Mouse (Mus musculus) heart, embryonic 10.5 days (tissue): ENCODE data around the gene Dlx3. TPM values are rescaled to one million over a fixed set of nuclear protein-coding genes. Genes with fewer than 3 reads are reported as not detected.

Experiments
- DNase-seq: peaks from one replicate; pipeline ENCODE4 v3.0.0-alpha.2; 2017; ENCODE audit warnings: low spot score
- H3K27ac ChIP-seq: fragments of 300-500 bp; sonication (generic); 2 replicates; pipeline ENCODE4 v1.5.1; 2016; ENCODE audit warnings: mild to moderate bottlenecking
- H3K27me3 ChIP-seq: fragments of 300-500 bp; sonication (generic); 2 replicates; pipeline ENCODE4 v1.6.1; 2016; ENCODE audit warnings: mild to moderate bottlenecking; ENCODE audit not compliant: poor library complexity, insufficient read depth, severe bottlenecking
- H3K36me3 ChIP-seq: fragments of 300-500 bp; sonication (generic); 2 replicates; pipeline ENCODE4 v1.6.1; 2016; ENCODE audit warnings: mild to moderate bottlenecking, moderate library complexity
- H3K4me1 ChIP-seq: fragments of 300-500 bp; sonication (generic); 2 replicates; pipeline ENCODE4 v1.6.1; 2016; ENCODE audit warnings: mild to moderate bottlenecking
- H3K4me3 ChIP-seq: fragments of 300-500 bp; sonication (generic); 2 replicates; pipeline ENCODE4 v1.5.1; 2016; ENCODE audit warnings: mild to moderate bottlenecking, moderate library complexity
- H3K9me3 ChIP-seq: fragments of 300-500 bp; sonication (generic); 2 replicates; pipeline ENCODE4 v1.6.1; 2016; ENCODE audit warnings: mild to moderate bottlenecking, moderate library complexity
- WGBS: fragments of 180-500 bp; shearing (Covaris S2); methylation state at CpG from one replicate; pipeline ENCODE4 v1.1.7; 2016; 5-methylcytosine and 5-hydroxymethylcytosine counted together
- polyA plus RNA-seq: library from polyadenylated mRNA; unstranded; fragments of >200 nt; fragmentation: Nextera tagmentation; extraction: Ambion mirVana; gene quantifications from 2 replicates; pipeline ENCODE4 v1.2.1, GENCODE M21; 2016

The Dlx3 gene
- polyA plus RNA-seq, 1 experiment from 2014 or later: 3.2 TPM

DNA sequence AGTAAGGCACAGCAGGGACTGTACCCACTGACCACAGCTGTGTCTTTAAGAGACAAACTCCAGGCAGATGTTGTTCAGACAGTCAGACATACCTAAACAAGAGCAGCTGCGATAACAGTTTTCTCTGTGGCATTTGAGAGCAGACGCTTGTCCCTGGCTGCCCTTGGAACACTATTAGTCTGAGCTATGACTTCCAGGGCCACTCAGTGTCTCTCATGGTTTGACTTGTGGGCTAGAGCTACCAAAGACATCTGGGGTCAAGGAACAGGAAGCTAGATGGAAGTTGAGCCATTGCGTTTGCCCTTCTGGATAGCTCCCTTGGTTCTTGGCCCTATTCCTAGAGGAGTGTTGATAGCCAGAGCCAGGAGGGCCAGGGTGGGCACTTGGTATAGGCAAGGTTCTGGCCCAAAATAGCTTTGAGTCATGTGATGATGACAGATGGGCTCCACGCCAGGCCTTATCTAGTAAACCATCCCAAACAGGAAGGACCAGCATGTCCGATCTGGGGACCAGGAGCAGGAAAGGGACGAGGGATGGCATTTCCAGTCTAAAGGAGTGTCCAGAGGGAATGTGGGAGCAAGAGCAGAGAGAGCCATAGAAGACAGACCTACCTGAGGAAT, 40.6 kb upstream of the Dlx3 start:
- WGBS: 20% methylated on average over 6 of the region's 6 CpGs
- Histone ChIP-seq H3K4me3 (no peak overlapping the region), H3K36me3 (no peaks in the 10 kb centered on the region), H3K4me1 (peaks cover 61% of the 10 kb centered on the region), H3K27me3 (peaks cover 51% of the 10 kb centered on the region), H3K9me3 (no peaks in the 10 kb centered on the region), H3K27ac (peak overlapping the region; percentile 53; the same call in 1 of the 2 replicates)
- DNase-seq: no peak

- H3K4me3 ChIP-seq: no peak overlapping the region
- no peaks in the 10 kb centered on the region for H3K36me3 ChIP-seq
- DNase-seq: no peak
- H3K27ac ChIP-seq: peak overlapping the region; percentile 11; the same call in 1 of the 2 replicates
- no peaks in the 10 kb centered on the region for H3K9me3 ChIP-seq
- WGBS: 85% methylated on average over 6 of the region's 6 CpGs
- peaks cover 57% of the 10 kb centered on the region for H3K4me1 ChIP-seq
- H3K27me3 ChIP-seq: peaks cover 37% of the 10 kb centered on the region
Measured at GRCm38 (mm10) chr11:95080783-95081182, 39.1 kb upstream of the Dlx3 start.

- Histone ChIP-seq H3K9me3 (no peaks in the 10 kb centered on the region), H3K36me3 (no peaks in the 10 kb centered on the region), H3K4me3 (no peak overlapping the region), H3K27ac (no peak overlapping the region), H3K4me1 (peaks cover 62% of the 10 kb centered on the region), H3K27me3 (peaks cover 20% of the 10 kb centered on the region; the same call in 1 of the 2 replicates)
- no peak for DNase-seq
- WGBS: 86% methylated on average over 7 of the region's 7 CpGs
Measured at GRCm38 (mm10) chr11:95082896-95083295, 37.0 kb upstream of the Dlx3 start.

GRCm38 (mm10) chr11:95084175-95084574, 35.7 kb upstream of the Dlx3 start:
- Histone ChIP-seq H3K9me3 (no peaks in the 10 kb centered on the region), H3K27me3 (peaks cover 7% of the 10 kb centered on the region; the same call in 1 of the 2 replicates), H3K4me3 (no peak overlapping the region), H3K36me3 (no peaks in the 10 kb centered on the region), H3K4me1 (peaks cover 65% of the 10 kb centered on the region), H3K27ac (peak overlapping the region; percentile 52)
- 20% methylated on average over 4 of the region's 4 CpGs for WGBS
- DNase-seq: no peak

DNA sequence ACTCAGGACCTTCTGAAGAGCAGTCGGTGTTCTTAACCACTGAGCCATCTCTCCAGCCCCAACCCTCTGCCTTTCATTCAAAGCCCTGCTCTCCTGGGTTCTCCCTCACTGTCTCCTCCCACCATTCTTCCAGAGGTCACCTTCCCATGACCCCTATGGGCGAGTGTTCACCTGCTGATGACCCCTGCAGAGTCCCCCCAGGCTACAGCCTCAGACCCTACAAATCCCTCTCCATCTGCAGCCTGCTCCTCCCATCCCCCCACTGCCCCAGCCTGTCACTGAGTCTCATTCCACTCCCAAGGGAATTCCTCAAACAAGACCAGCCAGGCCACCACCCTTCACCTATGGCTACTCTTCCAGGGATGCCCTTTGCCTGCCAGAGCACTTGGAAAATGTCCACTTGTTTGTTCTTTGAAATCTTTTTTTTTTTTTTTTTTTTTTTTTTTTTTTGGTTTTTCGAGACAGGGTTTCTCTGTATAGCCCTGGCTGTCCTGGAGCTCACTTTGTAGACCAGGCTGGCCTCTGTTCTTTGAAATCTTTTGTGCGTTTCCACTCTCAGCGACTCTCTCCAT, 35.0 kb upstream of the Dlx3 start:
- H3K4me3 ChIP-seq: no peak overlapping the region
- H3K9me3 ChIP-seq: no peaks in the 10 kb centered on the region
- peaks cover 60% of the 10 kb centered on the region for H3K4me1 ChIP-seq
- no peaks in the 10 kb centered on the region for H3K36me3 ChIP-seq
- WGBS: 36% methylated on average over 5 of the region's 5 CpGs
- DNase-seq: no peak
- 0 out of 2 replicates have a peak, but pooled peaks cover 5% of the 10 kb centered on the region for H3K27me3 ChIP-seq
- H3K27ac ChIP-seq: no peak overlapping the region

DNA sequence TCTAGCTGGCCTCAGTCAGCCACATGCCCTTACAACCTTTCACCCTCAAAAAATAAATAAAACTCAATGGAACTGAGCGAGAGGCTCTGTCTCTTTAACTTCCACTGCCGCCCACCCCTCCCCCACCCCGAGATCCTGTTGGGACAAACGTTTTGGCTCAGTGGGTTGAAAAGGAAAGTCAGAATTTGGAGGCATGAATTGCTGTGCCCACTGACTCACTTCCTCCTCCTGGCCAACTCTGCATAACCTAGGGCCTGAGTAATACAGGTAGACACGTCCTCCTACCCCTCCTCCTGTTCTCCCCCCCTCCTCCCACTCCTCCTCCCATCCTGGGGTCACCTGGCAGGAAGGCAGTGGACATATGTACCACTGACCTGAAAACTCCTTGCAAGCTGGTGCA, 34.2 kb upstream of the Dlx3 start:
- Histone ChIP-seq H3K4me1 (peaks cover 52% of the 10 kb centered on the region), H3K36me3 (no peaks in the 10 kb centered on the region), H3K9me3 (no peaks in the 10 kb centered on the region), H3K27me3 (0 out of 2 replicates have a peak, but pooled peaks cover 4% of the 10 kb centered on the region), H3K27ac (peak overlapping the region; percentile 13; the same call in 1 of the 2 replicates), H3K4me3 (no peak overlapping the region)
- 15% methylated on average over 5 of the region's 5 CpGs for WGBS
- no peak for DNase-seq

GRCm38 (mm10) chr11:95086229-95086628, 33.7 kb upstream of the Dlx3 start:
- Histone ChIP-seq H3K27ac (peak overlapping the region; percentile 13; the same call in 1 of the 2 replicates), H3K9me3 (no peaks in the 10 kb centered on the region), H3K4me1 (peaks cover 49% of the 10 kb centered on the region), H3K36me3 (no peaks in the 10 kb centered on the region), H3K4me3 (no peak overlapping the region), H3K27me3 (no peaks in the 10 kb centered on the region)
- DNase-seq: no peak
- WGBS: 53% methylated on average over 5 of the region's 5 CpGs

- DNase-seq: no peak
- Histone ChIP-seq H3K4me1 (peaks cover 49% of the 10 kb centered on the region), H3K36me3 (no peaks in the 10 kb centered on the region), H3K9me3 (no peaks in the 10 kb centered on the region), H3K27me3 (no peaks in the 10 kb centered on the region), H3K4me3 (no peak overlapping the region), H3K27ac (peak overlapping the region; percentile 74)
- 46% methylated on average over 17 of the region's 17 CpGs for WGBS
Measured at GRCm38 (mm10) chr11:95087301-95088228, 32.4 kb upstream of the Dlx3 start.

DNA sequence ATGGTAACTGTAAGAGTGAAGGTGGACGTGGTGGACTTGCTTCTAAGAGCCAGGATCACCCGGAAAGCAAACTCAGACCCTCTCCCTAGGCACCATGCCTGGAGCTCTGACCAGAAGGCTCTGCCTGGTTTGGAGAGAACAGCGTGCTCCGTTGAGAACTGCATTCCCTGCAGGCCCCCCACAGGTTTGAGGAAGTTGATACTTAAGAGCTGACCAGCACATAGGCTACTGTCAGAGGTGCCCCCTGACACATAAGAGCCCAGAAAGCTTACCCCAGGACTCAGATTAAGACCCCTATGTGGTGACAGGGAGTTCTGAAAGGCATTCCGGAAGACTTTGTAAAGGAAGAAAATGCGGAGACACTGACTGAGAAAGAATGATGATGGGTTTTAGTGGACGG, 31.6 kb upstream of the Dlx3 start:
- DNase-seq: no peak
- H3K4me3 ChIP-seq: no peak overlapping the region
- peak overlapping the region; percentile 8 for H3K27ac ChIP-seq
- H3K9me3 ChIP-seq: no peaks in the 10 kb centered on the region
- H3K36me3 ChIP-seq: no peaks in the 10 kb centered on the region
- no peaks in the 10 kb centered on the region for H3K27me3 ChIP-seq
- WGBS: 50% methylated on average over 7 of the region's 7 CpGs
- H3K4me1 ChIP-seq: peaks cover 54% of the 10 kb centered on the region

GRCm38 (mm10) chr11:95088857-95089779, 30.8 kb upstream of the Dlx3 start:
- Histone ChIP-seq H3K27me3 (no peaks in the 10 kb centered on the region), H3K9me3 (no peaks in the 10 kb centered on the region), H3K36me3 (no peaks in the 10 kb centered on the region), H3K4me1 (peaks cover 54% of the 10 kb centered on the region), H3K27ac (peak overlapping the region; percentile 8), H3K4me3 (no peak overlapping the region)
- WGBS: 57% methylated on average over 16 of the region's 16 CpGs
- no peak for DNase-seq

DNA sequence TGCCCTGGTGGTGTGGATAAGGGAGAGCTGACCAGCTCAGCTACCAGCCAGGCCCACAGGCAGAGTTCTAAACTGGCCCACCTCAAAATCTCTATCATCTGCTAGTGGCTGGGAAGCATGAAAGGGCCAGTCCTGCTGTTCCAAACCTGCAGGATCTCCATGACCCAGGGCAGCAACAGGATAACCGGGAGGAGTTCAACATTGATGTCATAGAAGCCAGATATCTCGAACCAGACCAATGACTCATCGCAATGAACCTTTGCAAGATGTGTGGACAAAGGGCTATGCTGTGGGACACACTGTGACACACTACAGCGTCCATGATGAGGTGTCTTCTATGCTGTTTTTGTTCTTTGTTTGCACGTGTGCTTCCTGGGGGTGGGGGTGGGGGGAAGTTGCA, 26.8 kb upstream of the Dlx3 start:
- Histone ChIP-seq H3K27ac (no peak overlapping the region), H3K4me1 (peaks cover 36% of the 10 kb centered on the region), H3K9me3 (no peaks in the 10 kb centered on the region), H3K36me3 (no peaks in the 10 kb centered on the region), H3K4me3 (no peak overlapping the region), H3K27me3 (no peaks in the 10 kb centered on the region)
- DNase-seq: no peak
- WGBS: 67% methylated on average over 5 of the region's 5 CpGs

- Histone ChIP-seq H3K9me3 (no peaks in the 10 kb centered on the region), H3K4me1 (peaks cover 25% of the 10 kb centered on the region), H3K27me3 (no peaks in the 10 kb centered on the region), H3K36me3 (no peaks in the 10 kb centered on the region), H3K4me3 (no peak overlapping the region), H3K27ac (no peak overlapping the region)
- DNase-seq: no peak
- WGBS: 83% methylated on average over 10 of the region's 10 CpGs
Measured at GRCm38 (mm10) chr11:95095596-95095995, 24.3 kb upstream of the Dlx3 start.
